Mouse (Mus musculus): ENCODE results near the gene Ccdc117.
A peak's percentile ranks its signal among the peaks of the same experiment; 100 is the strongest.
"Not testable (repeated sequence)": the region's sequence is repeated elsewhere in the genome, so short reads cannot be mapped to it uniquely, and the experiment has no call there.

The Ccdc117 gene

DNA sequence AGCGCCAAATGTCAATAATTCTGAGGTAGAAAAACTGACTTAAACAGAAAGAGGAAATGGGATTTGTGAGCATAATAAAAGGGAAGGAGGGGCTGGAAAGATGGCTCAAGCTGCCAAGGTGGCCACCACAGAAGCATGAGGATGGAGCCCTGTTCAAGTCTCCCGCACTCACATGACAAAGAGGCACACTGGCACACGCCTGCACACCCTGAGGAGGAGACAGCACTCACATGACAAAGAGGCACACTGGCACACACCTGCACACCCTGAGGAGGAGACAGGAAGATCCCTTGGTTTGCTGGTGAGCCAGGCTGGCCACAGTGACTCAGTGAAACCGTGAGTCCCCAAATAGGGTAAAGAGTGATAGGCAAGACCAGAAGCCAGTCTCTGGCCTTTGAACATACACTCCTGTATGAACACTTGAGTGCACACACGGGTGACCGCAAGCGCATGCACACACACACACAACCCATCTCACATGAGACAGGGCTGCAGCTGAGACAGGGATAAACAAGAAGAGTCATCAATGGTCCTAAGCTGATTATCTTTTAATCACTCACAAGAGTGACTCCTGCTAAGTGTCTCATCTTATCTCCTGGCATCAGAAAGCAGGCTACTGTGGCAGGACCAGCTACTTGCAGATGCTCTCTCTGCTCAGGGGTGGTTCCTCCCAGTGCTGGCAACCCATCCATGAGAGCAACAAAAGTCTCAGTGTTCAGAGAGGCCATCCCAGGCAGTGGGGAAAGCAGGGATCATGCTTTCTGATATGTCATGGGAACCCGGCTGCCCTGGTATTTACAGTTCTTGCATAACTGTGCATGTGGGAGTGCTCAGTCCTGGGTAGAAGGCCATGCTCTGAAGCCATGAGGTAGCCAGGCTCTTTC, 32.5 kb downstream of the Ccdc117 start:
- DNase-seq (ENCODE audit: low spot score in 2 of 2): no peak

DNA sequence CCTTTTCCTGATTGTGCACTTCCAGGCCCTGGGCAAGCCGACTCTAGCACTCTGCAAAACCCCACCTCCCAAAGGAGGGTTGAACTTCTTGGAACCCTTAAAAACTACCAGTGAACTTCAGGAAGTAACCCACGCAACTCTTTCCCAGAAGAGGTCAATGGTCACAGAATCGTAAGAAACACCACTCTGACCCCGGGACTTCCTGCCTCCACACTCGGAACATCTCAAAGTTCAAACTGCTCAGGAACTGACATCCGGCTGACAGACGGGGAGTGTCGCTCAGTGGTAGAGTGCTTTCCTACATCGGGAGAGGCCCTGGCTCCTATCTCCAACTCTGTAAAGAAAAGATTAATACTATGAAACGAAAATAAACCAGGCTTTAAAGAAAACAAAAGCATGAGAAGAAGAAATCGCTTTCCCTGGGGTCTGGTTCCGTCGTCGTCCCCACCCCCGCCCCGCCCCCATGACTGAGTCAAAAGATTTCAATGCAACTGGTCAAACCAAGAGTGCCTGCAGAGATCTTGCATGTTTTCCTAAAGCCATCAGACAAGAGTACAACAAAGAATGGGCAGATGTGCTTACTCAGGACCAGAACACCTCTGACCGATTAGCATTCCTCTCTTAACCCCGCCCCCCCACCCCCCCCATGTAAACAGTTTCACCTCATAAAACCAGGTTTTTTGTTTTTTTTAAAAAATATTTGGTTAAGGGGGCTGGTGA, 36.0 kb downstream of the Ccdc117 start:
- DNase-seq (ENCODE audit: low spot score in 2 of 2): no peak

DNA sequence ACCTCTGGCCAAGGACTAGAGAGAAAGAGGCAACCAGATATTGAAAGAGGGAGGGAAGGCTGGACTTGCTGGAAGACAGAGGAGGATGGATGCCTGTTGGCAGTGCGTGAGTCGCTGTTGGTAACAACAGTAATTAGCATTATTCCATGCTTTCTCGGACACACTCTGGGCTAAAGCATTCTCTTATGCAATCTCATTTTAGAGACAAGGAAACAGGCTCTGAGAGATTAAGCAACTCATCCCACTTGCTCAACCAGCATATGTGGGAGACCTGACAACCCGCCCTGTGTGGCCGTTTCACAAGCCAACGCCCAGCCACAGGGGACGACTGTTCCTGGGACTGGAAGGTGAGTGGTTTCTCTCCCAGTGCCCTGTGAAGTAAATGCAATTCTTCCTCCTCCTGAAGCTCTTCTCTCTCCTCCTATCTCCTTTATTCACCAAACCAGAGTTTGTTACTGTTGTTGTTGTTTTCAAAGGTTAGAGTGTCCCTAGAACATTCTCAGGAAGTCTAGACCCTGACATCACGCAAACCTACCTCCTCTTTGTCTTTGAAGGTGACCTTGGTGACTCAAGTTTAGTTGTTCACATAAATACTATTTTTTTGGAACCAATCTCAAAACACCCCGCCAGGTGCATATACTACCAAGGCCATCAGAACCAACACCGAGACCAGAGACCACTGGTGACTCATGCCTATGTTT, 39.5 kb downstream of the Ccdc117 start:
- DNase-seq (ENCODE audit: low spot score in 2 of 2): no peak

- no peak for DNase-seq (ENCODE audit: low spot score in 2 of 2)
Measured at GRCm38 (mm10) chr11:5500903-5501741, 40.9 kb downstream of the Ccdc117 start.

GRCm38 (mm10) chr11:5499961-5500644, 41.9 kb downstream of the Ccdc117 start:
- DNase-seq (ENCODE audit: low spot score in 2 of 2): no peak

DNA sequence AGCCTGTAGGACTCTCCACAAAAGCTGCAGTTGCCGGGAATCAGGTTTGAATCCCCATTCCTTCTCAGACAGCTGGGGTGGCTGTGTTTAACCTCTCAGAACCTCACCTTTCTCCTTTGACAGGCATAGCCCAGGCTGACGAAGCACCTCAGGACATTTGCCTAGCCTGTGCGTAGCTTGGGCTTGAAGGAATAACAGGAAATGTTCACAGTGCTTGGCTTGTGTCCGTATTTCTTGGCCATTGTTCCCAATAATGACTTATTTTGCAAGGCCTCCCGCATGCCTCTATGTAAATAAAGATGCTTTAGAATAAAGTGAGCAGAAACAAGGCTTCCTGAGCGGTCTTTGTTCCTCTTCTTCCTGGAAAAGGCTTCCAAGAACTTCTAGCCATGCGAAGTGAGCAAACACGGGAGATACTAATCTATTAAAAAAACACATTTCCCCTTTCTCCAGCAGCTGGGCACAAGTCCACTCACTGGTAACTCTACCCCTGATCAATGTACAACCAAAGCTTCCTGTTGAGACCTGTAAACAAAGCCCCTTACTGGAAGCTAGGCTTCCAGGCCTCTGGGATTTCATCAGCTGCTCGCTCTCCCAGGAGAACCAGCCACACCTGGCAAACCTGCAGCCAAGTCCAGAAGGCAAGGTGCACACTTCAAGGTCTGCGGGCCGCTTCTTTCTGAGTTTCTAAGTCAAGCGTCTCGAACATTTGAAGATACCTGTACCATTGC, 42.9 kb downstream of the Ccdc117 start:
- DNase-seq (ENCODE audit: low spot score in 2 of 2): no peak

DNA sequence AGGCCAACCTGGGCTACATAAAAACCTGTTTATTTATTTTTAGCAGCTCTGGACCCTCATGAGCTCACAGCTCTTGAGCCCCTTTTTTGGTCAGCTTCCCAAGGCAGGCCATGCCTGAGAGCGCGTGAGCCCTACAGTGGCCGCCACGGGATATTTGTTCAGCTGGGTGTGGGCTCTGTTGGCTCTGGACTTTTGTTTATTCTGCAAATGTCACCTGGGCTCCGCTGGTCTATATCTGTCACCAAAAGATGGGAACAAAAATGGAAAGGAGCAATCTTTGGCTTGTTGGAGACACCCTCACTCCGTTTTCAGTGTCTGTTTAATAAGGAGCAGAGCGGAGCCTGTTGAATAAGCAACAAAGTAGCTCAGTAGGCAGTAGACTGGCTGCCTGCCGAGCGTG, 43.6 kb downstream of the Ccdc117 start:
- no peak for DNase-seq (ENCODE audit: low spot score in 2 of 2)

- no peak for DNase-seq (ENCODE audit: low spot score in 2 of 2)
Measured at GRCm38 (mm10) chr11:5496559-5497248, 45.3 kb downstream of the Ccdc117 start.

GRCm38 (mm10) chr11:5495906-5496305, 46.1 kb downstream of the Ccdc117 start:
- no peak for DNase-seq (ENCODE audit: low spot score in 2 of 2)

- no peak for DNase-seq (ENCODE audit: low spot score in 2 of 2)
Measured at GRCm38 (mm10) chr11:5495286-5495832, 46.6 kb downstream of the Ccdc117 start.

- no peak for DNase-seq (ENCODE audit: low spot score in 2 of 2)
Measured at GRCm38 (mm10) chr11:5493869-5494268, 48.1 kb downstream of the Ccdc117 start.

DNA sequence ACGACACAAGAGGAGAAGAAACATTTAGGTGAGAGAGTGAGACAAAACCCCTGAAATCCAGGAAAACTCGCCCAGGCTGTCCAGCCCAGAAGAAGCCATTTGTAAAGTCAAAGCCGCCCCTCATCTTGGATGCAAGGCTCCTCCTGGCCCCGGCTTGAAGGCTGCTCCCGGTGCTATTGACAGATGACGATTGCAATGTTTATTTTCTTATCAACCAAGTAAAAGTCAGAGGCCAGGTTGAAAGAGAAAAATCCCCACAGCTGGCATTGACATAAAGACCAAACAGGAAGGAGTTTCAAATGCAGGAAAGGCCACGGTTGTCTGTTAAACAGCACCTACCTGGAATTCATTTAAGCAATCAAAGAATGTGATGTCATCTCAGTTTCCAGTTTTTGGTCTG, 50.1 kb downstream of the Ccdc117 start:
- DNase-seq (ENCODE audit: low spot score in 2 of 2): no peak

GRCm38 (mm10) chr11:5490989-5491656, 50.9 kb downstream of the Ccdc117 start:
- DNase-seq (ENCODE audit: low spot score in 2 of 2): no peak

GRCm38 (mm10) chr11:5489433-5489832, 52.6 kb downstream of the Ccdc117 start:
- DNase-seq (ENCODE audit: low spot score in 2 of 2): not testable (repeated sequence)

DNA sequence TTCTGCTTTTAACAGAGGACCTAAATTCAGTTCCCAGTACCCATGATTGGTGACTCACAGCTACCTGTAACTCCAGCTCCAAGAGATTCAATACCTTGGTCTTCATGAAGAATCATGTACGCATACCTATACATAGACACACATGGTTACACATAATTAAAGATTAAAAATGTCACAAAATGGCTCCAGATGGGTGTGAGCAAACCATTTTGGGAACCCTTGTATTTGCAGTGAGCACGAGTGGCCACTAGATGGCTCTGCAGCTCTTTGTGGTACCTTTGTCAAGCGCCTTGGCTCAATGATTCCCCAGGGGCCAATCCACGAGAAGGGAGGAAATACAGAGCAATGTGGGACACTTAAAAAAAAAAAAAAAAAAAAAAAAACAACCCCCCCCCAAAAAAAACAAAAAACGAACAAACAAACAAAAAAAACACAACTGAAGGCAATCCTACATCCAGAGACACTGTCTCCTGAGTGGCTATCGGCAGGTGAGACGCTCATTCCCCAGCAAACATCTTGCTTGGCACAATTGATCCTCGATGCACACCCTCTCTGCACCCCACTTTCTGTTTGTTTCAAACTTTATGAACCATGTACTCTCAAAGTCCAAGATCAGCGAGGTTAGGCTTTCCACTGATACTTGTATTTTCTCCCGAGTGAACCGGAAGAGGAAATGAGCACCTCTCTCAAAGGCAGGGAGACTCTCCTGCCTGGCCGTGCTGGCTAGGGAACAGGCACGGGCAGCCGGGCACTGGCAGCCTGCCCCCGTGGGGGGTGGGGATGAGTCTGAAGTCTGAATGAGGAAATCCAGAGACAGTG, 56.6 kb downstream of the Ccdc117 start:
- DNase-seq (ENCODE audit: low spot score in 2 of 2): peak; percentile 64 to 79

- no peak for DNase-seq (ENCODE audit: low spot score in 2 of 2)
Measured at GRCm38 (mm10) chr11:5482581-5482980, 59.4 kb downstream of the Ccdc117 start.

Measured in frontal cortex, postnatal 10 days (tissue).